Mouse (Mus musculus): ENCODE results near the gene Ifnar1.
"Not testable (repeated sequence)": the region's sequence is repeated elsewhere in the genome, so short reads cannot be mapped to it uniquely, and the experiment has no call there.

DNA sequence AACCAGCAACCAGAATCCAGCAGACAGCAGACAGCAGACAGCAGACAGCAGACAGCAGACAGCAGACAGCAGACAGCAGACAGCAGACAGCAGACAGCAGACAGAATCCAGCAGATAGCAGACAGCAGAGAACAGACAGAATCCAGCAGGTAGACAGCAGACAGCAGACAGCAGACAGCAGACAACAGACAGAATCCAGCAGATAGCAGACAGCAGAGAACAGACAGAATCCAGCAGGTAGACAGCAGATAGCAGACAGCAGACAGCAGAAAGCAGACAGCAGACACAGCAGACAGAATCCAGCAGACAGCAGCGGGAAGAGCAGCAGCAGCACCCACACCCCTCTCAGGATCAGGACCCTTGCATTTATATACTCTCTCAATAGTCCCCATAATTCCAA is 46.4 kb upstream of the Ifnar1 start:
- not testable (repeated sequence) for TF ChIP-seq CTCF (IDR thresholded peaks at IDR 0.05; ENCODE audit: low read depth); EP300 (optimal IDR thresholded peaks at IDR 0.05)
